Mouse (Mus musculus): ENCODE measurements around the gene Lrrc74a.

- TF ChIP-seq CTCF (IDR thresholded peaks at IDR 0.05; ENCODE audit: low read depth) (peak; percentile 81), EP300 (IDR thresholded peaks at IDR 0.05; ENCODE audit: low read depth) (no peak)
Observed at GRCm38 (mm10) chr12:86715401-86715800, 18.8 kb upstream of the Lrrc74a start.

All from liver, postnatal 0 days (tissue).